Mouse (Mus musculus) bone marrow macrophage, adult 2 months (primary cell): Measurements from ENCODE around the gene Ephb2.

Experiments used
- CTCF ChIP-seq: IDR thresholded peaks from 2 replicates; pipeline ENCODE4 v1.5.1; 2012; ENCODE audit warnings: low read depth, mild to moderate bottlenecking, low read length, moderate library complexity
- POLR2A ChIP-seq: IDR thresholded peaks from 2 replicates; pipeline ENCODE4 v1.6.1; 2012; ENCODE audit warnings: mild to moderate bottlenecking, low read depth, low read length, borderline replicate concordance

DNA sequence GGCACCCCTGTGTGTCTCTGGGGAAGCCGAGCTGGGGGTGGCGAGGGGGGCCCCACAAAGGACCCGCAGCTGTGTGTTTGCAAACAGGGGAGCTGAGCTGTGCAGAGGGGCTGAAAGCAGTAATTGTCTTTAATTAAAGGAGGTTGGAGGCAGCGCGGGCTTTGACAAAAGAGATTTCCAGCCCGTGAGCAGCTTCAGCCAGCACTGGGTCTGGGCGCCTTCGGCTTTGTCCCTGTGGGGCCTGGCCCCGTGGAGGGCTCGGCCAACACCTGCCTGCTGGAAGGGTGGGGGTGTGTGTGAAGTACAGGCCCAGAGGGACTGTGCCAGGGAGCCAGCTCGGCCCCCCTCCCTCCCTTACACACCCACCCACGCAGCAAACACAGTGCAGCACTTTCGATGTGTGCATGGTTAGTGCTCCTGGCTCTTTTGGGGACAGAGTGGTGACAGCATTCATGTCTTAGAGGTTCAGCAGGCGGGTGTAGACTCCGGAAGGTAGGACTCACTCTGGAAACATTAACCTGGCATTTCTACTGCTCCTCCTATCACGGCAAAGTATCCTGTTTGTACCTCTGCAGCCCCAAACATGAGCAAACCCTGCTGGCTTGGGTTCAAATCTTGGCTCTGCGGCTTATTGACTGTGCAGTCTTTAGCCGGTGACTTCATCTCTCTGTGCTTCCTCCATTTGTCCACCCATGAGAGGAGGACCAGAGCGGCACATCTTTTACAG lies 85.8 kb downstream of the Ephb2 start:
- TF ChIP-seq CTCF (no peak), POLR2A (no peak)
